Mouse (Mus musculus) testis, adult 2 months (tissue): ENCODE data around the gene Xpo6.

ENCODE experiments used
- CTCF ChIP-seq: fragments of 200-500 bp; IDR thresholded peaks from 2 replicates; pipeline ENCODE4 v1.5.1; 2012; ENCODE audit warnings: low read depth, mild to moderate bottlenecking, inconsistent platforms, low read length, moderate library complexity; ENCODE audit not compliant: control insufficient read depth, insufficient read depth, insufficient replicate concordance
- POLR2A ChIP-seq: fragments of 200-500 bp; IDR thresholded peaks from 2 replicates; pipeline ENCODE4 v1.6.1; 2012; ENCODE audit warnings: low read depth, mild to moderate bottlenecking, inconsistent platforms, low read length, moderate library complexity; ENCODE audit not compliant: control insufficient read depth

DNA sequence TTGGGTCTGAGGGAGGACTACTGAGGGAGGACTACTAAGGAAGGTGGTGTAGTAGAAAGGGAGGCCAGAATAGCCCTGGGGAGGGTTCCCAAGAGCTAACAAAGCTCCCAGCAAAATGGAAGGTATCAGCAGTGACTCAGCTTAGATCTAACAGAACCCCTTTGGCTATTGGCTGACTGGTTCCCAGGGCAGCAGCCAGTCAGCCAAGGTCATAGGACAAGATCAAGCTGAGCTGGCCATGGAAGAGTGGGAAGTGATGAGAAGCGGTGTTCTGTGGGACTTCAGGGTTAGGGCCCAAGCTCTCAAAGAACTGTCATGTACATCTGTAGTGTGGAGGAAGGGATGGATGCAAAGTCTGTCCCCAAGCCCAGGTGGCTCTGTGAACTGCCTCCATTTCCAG is 123.4 kb downstream of the Xpo6 start:
- no peak for TF ChIP-seq CTCF
- TF ChIP-seq POLR2A = no peak
